Mouse (Mus musculus): ENCODE measurements around the gene Lipo3. TPM values are rescaled to one million over a fixed set of nuclear protein-coding genes. Genes with fewer than 3 reads are reported as not detected.
A peak's percentile ranks its signal among the peaks of the same experiment; 100 is the strongest.
"Not testable (repeated sequence)": the region's sequence is repeated elsewhere in the genome, so short reads cannot be mapped to it uniquely, and the experiment has no call there.

Lipo3 gene
- total RNA-seq (2021), result 1 to 10 TPM; 4.8 to 5.6 TPM
- long read RNA-seq, experiment 1, partial matches to known transcripts, result 1 of 16 reads
- long read RNA-seq, experiment 1, other reads (novel, unspliced or antisense), result 14 of 16 reads
- long read RNA-seq, experiment 2, partial matches to known transcripts, result 0 of 10 reads
- long read RNA-seq, experiment 2, other reads (novel, unspliced or antisense), result 9 of 10 reads

- intact Hi-C loops (cut with DNase I); H3K27ac ChIP-seq: not testable (repeated sequence)
- DNase-seq, result peak; percentile 52
- H3K4me3 ChIP-seq, result peak within 1 kb of the TSS; percentile 62
Observed at GRCm38 (mm10) chr19:33761287-33762086, at the start of gene Lipo3. TSS of gene Lipo3 (minus strand) at chr19:33761951.

- DNase-seq; intact Hi-C loops (cut with DNase I); H3K27ac ChIP-seq; H3K4me3 ChIP-seq: not testable (repeated sequence)
Observed at GRCm38 (mm10) chr19:33787359-33787758, 25.6 kb upstream of the Lipo3 start, which contains the start of gene Lipo1. TSS of gene Lipo1 (minus strand) at chr19:33787459.

GRCm38 (mm10) chr19:33786576-33787277 lies 25.0 kb upstream of the Lipo3 start:
- no peak overlapping the region for H3K27ac ChIP-seq
- no peak for DNase-seq
- intact Hi-C loops (cut with DNase I), result no loop called here
- no peak overlapping the region for H3K4me3 ChIP-seq
- TF ChIP-seq CTCF (IDR thresholded peaks at IDR 0.05), result no peak

GRCm38 (mm10) chr19:33751259-33751658 lies 10.5 kb downstream of the Lipo3 start, which contains the start of gene Lipo2:
TSS of gene Lipo2 (minus strand) at chr19:33751359.
- intact Hi-C loops (cut with DNase I); H3K27ac ChIP-seq: not testable (repeated sequence)

GRCm38 (mm10) chr19:33625152-33625551 lies 136.6 kb downstream of the Lipo3 start, which contains the start of gene Gm8978:
TSS of gene Gm8978 (minus strand) at chr19:33625252.
- H3K4me3 ChIP-seq; intact Hi-C loops (cut with DNase I); DNase-seq; H3K27ac ChIP-seq: not testable (repeated sequence)

More at GRCm38 (mm10) chr19:33751259-33751658, 10.5 kb downstream of the Lipo3 start, which contains the start of gene Lipo2:
- not testable (repeated sequence) for H3K4me3 ChIP-seq, DNase-seq

- DNase-seq, result peak; percentile 59
- intact Hi-C loops (cut with DNase I), result loop anchor here (10.0 kb wide), 1 partner anchor 195 kb away; the partner anchor contains the start of gene Rnls
- peak overlapping the region; percentile 73 for H3K4me3 ChIP-seq
- peak overlapping the region; percentile 77 for H3K27ac ChIP-seq
Observed at GRCm38 (mm10) chr19:33589626-33590302, 172.0 kb downstream of the Lipo3 start.

GRCm38 (mm10) chr19:33568551-33568950 lies 193.2 kb downstream of the Lipo3 start:
- H3K4me3 ChIP-seq; DNase-seq; H3K27ac ChIP-seq; intact Hi-C loops (cut with DNase I): not testable (repeated sequence)

GRCm38 (mm10) chr19:33517680-33518079 lies 244.1 kb downstream of the Lipo3 start, which contains the start of gene Lipo4:
TSS of gene Lipo4 (minus strand) at chr19:33517780.
- intact Hi-C loops (cut with DNase I), result no loop called here
- no peak within 1 kb of the TSS for H3K27ac ChIP-seq
- no peak for TF ChIP-seq CTCF (IDR thresholded peaks at IDR 0.05)
- H3K4me3 ChIP-seq, result no peak within 1 kb of the TSS
- no peak for DNase-seq

Small RNA genes lying within 50 kb of the gene (microRNA-seq; reads per million reads assigned to microRNA genes)
- not detected for gene Gm27440

Other genes starting within 250 kb of the Lipo3 start
- gene Lipo4, start 244.2 kb downstream of the Lipo3 start, total RNA-seq (2021), result under 1 TPM; 0.17 to 0.26 TPM
- not detected for gene Gm8978, start 136.7 kb downstream of the Lipo3 start, total RNA-seq (2021)
- gene Lipo2, start 10.6 kb downstream of the Lipo3 start, total RNA-seq (2021), result under 1 TPM; 0.15 to 0.20 TPM
- not detected for gene Lipo1, start 25.5 kb upstream of the Lipo3 start, total RNA-seq (2021)
- not detected for gene Lipf, start 199.2 kb upstream of the Lipo3 start, total RNA-seq (2021)
- gene Lipk, start 246.3 kb upstream of the Lipo3 start, total RNA-seq (2021), result not detected

All from gastrocnemius, adult 2 months (tissue).